Comparison of ENCODE assay signal across 23 mouse cellular contexts in genomic region chr5:112769721-112770119, GRCm38 (mm10).
DNase-seq lines count a peak whose midpoint lies in the region; ATAC-seq and TF ChIP-seq lines count a peak whose summit lies in the region.
"Had no signal": no experiment of that assay in that cellular context is flagged by ENCODE, and none has a peak within 500 bp of the region (broad histone marks: within the 10 kb centered on the region; RNA-seq: fewer than 3 reads in every experiment).

No protein-coding gene starts in this region.

- peak; percentile 13 for DNase-seq in embryonic facial prominence, embryonic 14.5 days (ENCODE audit: low spot score)
- DNase-seq in embryonic facial prominence, embryonic 10.5 days (ENCODE audit: low spot score), result no peak
- peak; percentile 69 for DNase-seq in mesoderm, embryonic 11.5 days (ENCODE audit: low read depth, low spot score)
- no peak for DNase-seq in gastrocnemius, postnatal 4 days (ENCODE audit: low spot score in 2 of 2)
- no peak for DNase-seq in forebrain, postnatal 0 days
- DNase-seq: cerebellum, adult 9-10 months; gastrocnemius, postnatal 36 days; heart, postnatal 14 days; kidney, postnatal 25 days; lung, adult 18-20 months; right cerebral cortex, adult 18-20 months had no signal

- H3K27me3 ChIP-seq in embryonic facial prominence, embryonic 14.5 days (replicated peaks; ENCODE audit: control insufficient read depth, insufficient read depth, low read length), result no peaks in the 10 kb centered on the region
- H3K27me3 ChIP-seq in embryonic facial prominence, embryonic 10.5 days (replicated peaks; ENCODE audit: low read depth, poor library complexity, severe bottlenecking), result 0 out of 2 replicates have a peak, but pooled peaks cover 1% of the 10 kb centered on the region
- peaks cover 1% of the 10 kb centered on the region; the same call in 1 of the 2 replicates for H3K27me3 ChIP-seq in midbrain, embryonic 12.5 days
- no peaks in the 10 kb centered on the region for H3K27me3 ChIP-seq in midbrain, embryonic 16.5 days (ENCODE audit: control insufficient read depth, insufficient read depth, low read depth, low read length)
- H3K27me3 ChIP-seq in intestine, postnatal 0 days (replicated peaks; ENCODE audit: control insufficient read depth, insufficient read depth, low read length), result no peaks in the 10 kb centered on the region
- H3K27me3 ChIP-seq in forebrain, postnatal 0 days (ENCODE audit: insufficient read depth, low read length), result no peaks in the 10 kb centered on the region
- H3K27me3 ChIP-seq: limb, embryonic 15.5 days; stomach, embryonic 15.5 days had no signal

- no peak overlapping the region for H3K4me3 ChIP-seq in embryonic facial prominence, embryonic 14.5 days (ENCODE audit: low read depth, low read length)
- no peak overlapping the region for H3K4me3 ChIP-seq in embryonic facial prominence, embryonic 10.5 days
- H3K4me3 ChIP-seq in midbrain, embryonic 12.5 days, result no peak overlapping the region
- H3K4me3 ChIP-seq in midbrain, embryonic 16.5 days (ENCODE audit: low read depth, low read length), result no peak overlapping the region
- H3K4me3 ChIP-seq in intestine, postnatal 0 days (ENCODE audit: low read depth, low read length), result no peak overlapping the region
- no peak overlapping the region for H3K4me3 ChIP-seq in forebrain, postnatal 0 days (ENCODE audit: low read depth, low read length)
- H3K4me3 ChIP-seq: erythroblast, embryonic 14.5 days; limb, embryonic 15.5 days; stomach, embryonic 15.5 days had no signal

- TF ChIP-seq CTCF in intestine, postnatal 0 days (IDR thresholded peaks at IDR 0.05; ENCODE audit: low read depth), result no peak
- TF ChIP-seq CTCF in forebrain, postnatal 0 days (IDR thresholded peaks at IDR 0.05; ENCODE audit: low read depth), result no peak

- H3K4me1 ChIP-seq in embryonic facial prominence, embryonic 14.5 days (ENCODE audit: control insufficient read depth, insufficient read depth, low read length), result no peaks in the 10 kb centered on the region
- H3K4me1 ChIP-seq in embryonic facial prominence, embryonic 10.5 days, result peaks cover 47% of the 10 kb centered on the region
- H3K4me1 ChIP-seq in midbrain, embryonic 12.5 days, result peaks cover 14% of the 10 kb centered on the region
- H3K4me1 ChIP-seq in midbrain, embryonic 16.5 days (ENCODE audit: control insufficient read depth, insufficient read depth, low read length), result peaks cover 8% of the 10 kb centered on the region
- H3K4me1 ChIP-seq in intestine, postnatal 0 days (replicated peaks; ENCODE audit: control insufficient read depth, insufficient read depth, low read length), result no peaks in the 10 kb centered on the region
- no peaks in the 10 kb centered on the region for H3K4me1 ChIP-seq in forebrain, postnatal 0 days (ENCODE audit: insufficient read depth)
- H3K4me1 ChIP-seq: limb, embryonic 15.5 days had no signal

- 37% methylated on average over 4 of the region's 4 CpGs for WGBS in embryonic facial prominence, embryonic 14.5 days
- WGBS in embryonic facial prominence, embryonic 10.5 days, result 40% methylated on average over 4 of the region's 4 CpGs
- WGBS in midbrain, embryonic 12.5 days, result 40% methylated on average over 4 of the region's 4 CpGs
- 33% methylated on average over 4 of the region's 4 CpGs for WGBS in midbrain, embryonic 16.5 days
- WGBS in intestine, postnatal 0 days, result 13% methylated on average over 4 of the region's 4 CpGs
- WGBS in forebrain, postnatal 0 days, result 31% methylated on average over 4 of the region's 4 CpGs

- peak; percentile 37; the same call in 1 of the 2 replicates for ATAC-seq in embryonic facial prominence, embryonic 14.5 days (ENCODE audit: low read depth)
- ATAC-seq in midbrain, embryonic 12.5 days (ENCODE audit: low FRiP score, low read depth), result 0 out of 2 replicates have a peak, but pooled peaks have one; percentile 27
- no peak for ATAC-seq in midbrain, embryonic 16.5 days
- no peak for ATAC-seq in intestine, postnatal 0 days
- ATAC-seq in forebrain, postnatal 0 days, result no peak
- ATAC-seq: CD4-positive, CD25-positive, alpha-beta regulatory T cell, adult 4 months; forebrain, embryonic 14.5 days; inflammation-experienced regulatory T-cells, adult 6 months had no signal

- no peaks in the 10 kb centered on the region for H3K9me3 ChIP-seq in embryonic facial prominence, embryonic 14.5 days (ENCODE audit: control insufficient read depth, low read length)
- no peaks in the 10 kb centered on the region for H3K9me3 ChIP-seq in embryonic facial prominence, embryonic 10.5 days
- no peaks in the 10 kb centered on the region for H3K9me3 ChIP-seq in midbrain, embryonic 12.5 days
- H3K9me3 ChIP-seq in midbrain, embryonic 16.5 days (replicated peaks; ENCODE audit: control insufficient read depth, low read length, poor library complexity, severe bottlenecking), result 0 out of 2 replicates have a peak, but pooled peaks cover 3% of the 10 kb centered on the region
- no peaks in the 10 kb centered on the region for H3K9me3 ChIP-seq in intestine, postnatal 0 days (ENCODE audit: control insufficient read depth)
- no peaks in the 10 kb centered on the region for H3K9me3 ChIP-seq in forebrain, postnatal 0 days (ENCODE audit: low read length)
- H3K9me3 ChIP-seq: limb, embryonic 15.5 days; stomach, embryonic 15.5 days had no signal

- H3K36me3 ChIP-seq in embryonic facial prominence, embryonic 14.5 days (ENCODE audit: control insufficient read depth, insufficient read depth, low read length), result no peaks in the 10 kb centered on the region
- no peaks in the 10 kb centered on the region for H3K36me3 ChIP-seq in embryonic facial prominence, embryonic 10.5 days (replicated peaks)
- H3K36me3 ChIP-seq in midbrain, embryonic 12.5 days, result no peaks in the 10 kb centered on the region
- no peaks in the 10 kb centered on the region for H3K36me3 ChIP-seq in midbrain, embryonic 16.5 days (ENCODE audit: control insufficient read depth, insufficient read depth, low read length)
- H3K36me3 ChIP-seq in intestine, postnatal 0 days (ENCODE audit: control insufficient read depth, insufficient read depth), result no peaks in the 10 kb centered on the region
- H3K36me3 ChIP-seq in forebrain, postnatal 0 days (ENCODE audit: insufficient read depth), result no peaks in the 10 kb centered on the region
- H3K36me3 ChIP-seq: G1E; limb, embryonic 15.5 days; stomach, embryonic 15.5 days had no signal

- no peak overlapping the region for H3K9ac ChIP-seq in embryonic facial prominence, embryonic 14.5 days (ENCODE audit: low read depth, low read length)
- no peak overlapping the region for H3K9ac ChIP-seq in midbrain, embryonic 12.5 days (replicated peaks)
- no peak overlapping the region for H3K9ac ChIP-seq in midbrain, embryonic 16.5 days (ENCODE audit: low read depth, low read length)
- H3K9ac ChIP-seq in intestine, postnatal 0 days (ENCODE audit: low read depth, low read length), result no peak overlapping the region
- no peak overlapping the region for H3K9ac ChIP-seq in forebrain, postnatal 0 days
- H3K9ac ChIP-seq: limb, embryonic 15.5 days; stomach, embryonic 15.5 days had no signal

- H3K27ac ChIP-seq in embryonic facial prominence, embryonic 14.5 days (replicated peaks; ENCODE audit: low read depth, low read length), result no peak overlapping the region
- H3K27ac ChIP-seq in embryonic facial prominence, embryonic 10.5 days (replicated peaks), result no peak overlapping the region
- peak overlapping the region; percentile 65 for H3K27ac ChIP-seq in midbrain, embryonic 12.5 days (replicated peaks)
- no peak overlapping the region for H3K27ac ChIP-seq in midbrain, embryonic 16.5 days (ENCODE audit: low read length)
- H3K27ac ChIP-seq in intestine, postnatal 0 days (ENCODE audit: low read depth, low read length), result no peak overlapping the region
- no peak overlapping the region for H3K27ac ChIP-seq in forebrain, postnatal 0 days (ENCODE audit: low read depth, low read length)
- H3K27ac ChIP-seq: limb, embryonic 15.5 days; macrophage; stomach, embryonic 15.5 days had no signal

- no peak overlapping the region for H3K4me2 ChIP-seq in embryonic facial prominence, embryonic 14.5 days (ENCODE audit: low read depth, low read length)
- H3K4me2 ChIP-seq in midbrain, embryonic 12.5 days (replicated peaks), result no peak overlapping the region
- no peak overlapping the region for H3K4me2 ChIP-seq in midbrain, embryonic 16.5 days (ENCODE audit: low read length)
- H3K4me2 ChIP-seq in intestine, postnatal 0 days (replicated peaks; ENCODE audit: low read depth), result no peak overlapping the region
- H3K4me2 ChIP-seq in forebrain, postnatal 0 days (ENCODE audit: low read depth), result no peak overlapping the region
- H3K4me2 ChIP-seq: heart, embryonic 11.5 days; limb, embryonic 15.5 days; stomach, embryonic 15.5 days had no signal

Comparison
In these comparisons a context has a peak if more than half of its experiments do, and no peak if none do; other contexts are left out.
1. ATAC-seq: peak in embryonic facial prominence, embryonic 14.5 days (single experiment) and midbrain, embryonic 12.5 days (single experiment); none in midbrain, embryonic 16.5 days (single experiment), intestine, postnatal 0 days (single experiment) and forebrain, postnatal 0 days (single experiment).
2. DNase-seq: peak in embryonic facial prominence, embryonic 14.5 days (single experiment) and mesoderm, embryonic 11.5 days (single experiment); none in embryonic facial prominence, embryonic 10.5 days (single experiment), gastrocnemius, postnatal 4 days (0 of 2) and forebrain, postnatal 0 days (single experiment).